Mouse (Mus musculus) hindbrain, embryonic 15.5 days (tissue): Measurements from ENCODE around the gene Cfd. TPM values are rescaled to one million over a fixed set of nuclear protein-coding genes. Genes with fewer than 3 reads are reported as not detected.
A peak's percentile ranks its signal among the peaks of the same experiment; 100 is the strongest.
"Not testable (repeated sequence)": the region's sequence is repeated elsewhere in the genome, so short reads cannot be mapped to it uniquely, and the experiment has no call there.

Source experiments
- ATAC-seq: fragments of 200-750 bp; cut with Nextera tagmentation; 2 replicates; pipeline ENCODE4 v1.8.0; 2017; ENCODE audit warnings: low read depth, moderate number of reproducible peaks, moderate TSS enrichment; ENCODE audit not compliant: low FRiP score
- H3K27ac ChIP-seq: fragments of 300-500 bp; sonication (generic); replicated peaks from 2 replicates; pipeline ENCODE4 v1.5.1; 2015; ENCODE audit warnings: mild to moderate bottlenecking, inconsistent platforms
- H3K27me3 ChIP-seq: fragments of 300-500 bp; sonication (generic); 2 replicates; pipeline ENCODE4 v1.6.1; 2015; ENCODE audit warnings: control low read depth, inconsistent platforms
- H3K36me3 ChIP-seq: fragments of 300-500 bp; sonication (generic); 2 replicates; pipeline ENCODE4 v1.6.1; 2015; ENCODE audit warnings: control low read depth, inconsistent platforms
- H3K4me1 ChIP-seq: fragments of 300-500 bp; sonication (generic); replicated peaks from 2 replicates; pipeline ENCODE4 v1.6.1; 2015; ENCODE audit warnings: control low read depth, inconsistent platforms
- H3K4me2 ChIP-seq: fragments of 300-500 bp; sonication (generic); 2 replicates; pipeline ENCODE4 v1.6.1; 2015; ENCODE audit warnings: moderate library complexity, mild to moderate bottlenecking, inconsistent platforms
- H3K4me3 ChIP-seq: fragments of 300-500 bp; sonication (generic); 2 replicates; pipeline ENCODE4 v1.5.1; 2015; ENCODE audit warnings: mild to moderate bottlenecking, inconsistent platforms
- H3K9ac ChIP-seq: fragments of 300-500 bp; sonication (generic); 2 replicates; pipeline ENCODE4 v1.6.1; 2015; ENCODE audit warnings: inconsistent platforms
- H3K9me3 ChIP-seq: fragments of 300-500 bp; sonication (generic); 2 replicates; pipeline ENCODE4 v1.6.1; 2016; ENCODE audit warnings: control low read depth, inconsistent platforms
- WGBS: fragments of 180-500 bp; shearing (Covaris S2); methylation state at CpG from one replicate; pipeline ENCODE4 v1.1.7; 2015; 5-methylcytosine and 5-hydroxymethylcytosine counted together
- polyA plus RNA-seq: library from polyadenylated mRNA; unstranded; fragments of >200 nt; fragmentation: Nextera tagmentation; extraction: Ambion mirVana; gene quantifications from 2 replicates; pipeline ENCODE4 v1.2.1, GENCODE M21; 2015

The Cfd gene
- polyA plus RNA-seq, 1 experiment from 2014 or later, result not detected

DNA sequence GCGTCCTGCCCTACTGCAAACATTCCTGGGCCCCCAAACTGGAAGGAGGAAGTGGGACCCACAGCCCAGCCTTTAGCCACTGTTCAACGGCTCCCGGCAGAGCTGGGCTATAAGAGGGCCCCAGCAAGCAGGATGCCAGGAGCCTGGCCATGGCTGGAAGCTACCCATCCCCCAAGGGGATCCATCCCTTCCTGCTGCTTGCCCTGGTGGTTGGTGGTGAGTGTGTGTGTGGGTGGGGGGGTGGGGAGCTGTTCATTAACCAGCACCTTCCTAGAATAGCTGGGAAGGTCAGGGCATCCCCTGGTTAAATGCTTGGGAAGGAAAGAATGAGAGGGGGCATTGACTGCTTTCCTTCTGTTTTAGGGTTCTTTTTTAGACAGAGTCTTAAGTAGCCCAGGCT, 11.1 kb upstream of the Cfd start:
- no peak for ATAC-seq
- Histone ChIP-seq H3K27me3 (peaks cover 18% of the 10 kb centered on the region), H3K4me1 (peaks cover 18% of the 10 kb centered on the region), H3K9me3 (no peaks in the 10 kb centered on the region), H3K27ac (no peak overlapping the region), H3K9ac (no peak overlapping the region), H3K4me3 (no peak overlapping the region), H3K4me2 (no peak overlapping the region), H3K36me3 (no peaks in the 10 kb centered on the region)
- 27% methylated on average over 3 of the region's 3 CpGs for WGBS

- Histone ChIP-seq H3K4me1 (peaks cover 10% of the 10 kb centered on the region), H3K27me3 (peaks cover 18% of the 10 kb centered on the region), H3K36me3 (no peaks in the 10 kb centered on the region), H3K9me3 (no peaks in the 10 kb centered on the region), H3K4me2 (no peak overlapping the region), H3K27ac (no peak overlapping the region), H3K9ac (no peak overlapping the region), H3K4me3 (no peak overlapping the region)
- ATAC-seq, result no peak
- 21% methylated on average over 9 of the region's 9 CpGs for WGBS
These were observed 9.9 kb upstream of the Cfd start for GRCm38 (mm10) chr10:79880721-79881120.

DNA sequence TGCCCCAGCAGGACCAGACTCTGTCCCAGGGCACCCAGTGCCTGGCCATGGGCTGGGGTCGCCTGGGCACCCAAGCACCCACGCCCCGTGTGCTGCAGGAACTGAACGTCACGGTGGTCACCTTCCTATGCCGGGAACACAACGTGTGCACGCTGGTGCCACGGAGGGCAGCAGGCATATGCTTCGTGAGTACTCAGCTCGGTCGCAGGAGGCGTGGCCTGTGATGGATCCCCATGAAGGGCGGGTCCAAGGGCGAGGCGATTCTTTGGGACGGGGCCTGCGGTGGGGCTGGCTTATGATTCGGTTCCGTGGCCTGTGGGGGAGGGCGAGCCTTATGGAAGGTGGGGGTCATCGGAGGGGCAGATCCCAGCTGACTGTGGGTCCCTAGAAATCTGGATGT, 8.7 kb upstream of the Cfd start:
- no peak overlapping the region for H3K4me3 ChIP-seq
- H3K36me3 ChIP-seq, result no peaks in the 10 kb centered on the region
- H3K4me1 ChIP-seq, result peaks cover 10% of the 10 kb centered on the region
- peaks cover 18% of the 10 kb centered on the region for H3K27me3 ChIP-seq
- ATAC-seq, result no peak
- no peak overlapping the region for H3K27ac ChIP-seq
- peak overlapping the region; percentile 35 for H3K4me2 ChIP-seq
- no peaks in the 10 kb centered on the region for H3K9me3 ChIP-seq
- H3K9ac ChIP-seq, result no peak overlapping the region
- 8% methylated on average over 22 of the region's 22 CpGs for WGBS

DNA sequence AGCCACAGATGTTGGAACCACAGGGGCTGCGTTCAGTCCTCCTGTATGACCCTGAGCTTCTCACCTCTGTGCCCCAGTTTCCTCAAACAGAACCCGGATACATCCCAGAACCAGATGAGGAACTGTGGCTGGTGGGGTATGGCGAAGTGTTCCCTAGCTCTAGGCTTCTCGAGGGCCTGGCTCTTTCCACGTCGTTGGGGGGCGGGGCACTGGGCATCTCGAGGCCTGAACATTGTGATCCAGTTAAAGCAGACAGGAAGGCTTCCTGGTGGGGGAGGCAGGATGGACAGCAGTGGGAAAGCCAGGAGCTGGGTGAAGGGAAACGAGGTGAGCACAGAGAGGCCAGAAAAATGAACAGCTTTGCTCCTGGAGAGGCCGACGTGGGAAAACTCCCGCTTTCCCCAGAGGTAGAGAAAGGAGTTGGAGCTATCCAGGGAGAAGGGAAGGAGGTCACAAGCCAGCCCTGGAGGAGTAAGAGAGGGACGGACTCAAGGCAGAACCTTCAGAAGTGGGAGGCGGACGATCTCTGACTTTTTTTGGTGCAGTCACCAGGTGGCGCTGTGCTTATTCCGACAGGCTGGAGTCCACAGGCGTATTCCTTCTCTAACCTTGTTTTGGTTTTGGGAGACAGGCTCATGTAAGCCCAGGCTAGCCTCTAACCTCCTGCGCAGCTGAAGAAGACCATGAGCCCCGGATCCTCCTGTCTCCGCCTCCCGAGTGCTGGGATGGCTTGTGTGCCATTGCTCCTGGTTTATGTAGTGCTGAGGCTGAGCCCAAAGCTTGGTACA, 7.2 kb upstream of the Cfd start:
- no peak overlapping the region for H3K27ac ChIP-seq
- H3K36me3 ChIP-seq, result no peaks in the 10 kb centered on the region
- no peak overlapping the region for H3K9ac ChIP-seq
- no peak overlapping the region for H3K4me3 ChIP-seq
- peaks cover 10% of the 10 kb centered on the region for H3K4me1 ChIP-seq
- H3K4me2 ChIP-seq, result no peak overlapping the region
- 15% methylated on average over 22 of the region's 22 CpGs for WGBS
- no peaks in the 10 kb centered on the region for H3K9me3 ChIP-seq
- peaks cover 21% of the 10 kb centered on the region for H3K27me3 ChIP-seq
- no peak for ATAC-seq

GRCm38 (mm10) chr10:79884446-79884845, 6.2 kb upstream of the Cfd start:
- peaks cover 10% of the 10 kb centered on the region for H3K4me1 ChIP-seq
- H3K27ac ChIP-seq, result no peak overlapping the region
- no peak overlapping the region for H3K4me2 ChIP-seq
- H3K9ac ChIP-seq, result no peak overlapping the region
- no peaks in the 10 kb centered on the region for H3K36me3 ChIP-seq
- H3K9me3 ChIP-seq, result no peaks in the 10 kb centered on the region
- WGBS, result 56% methylated on average over 4 of the region's 4 CpGs
- peaks cover 21% of the 10 kb centered on the region for H3K27me3 ChIP-seq
- no peak; the same call in 1 of the 2 replicates for ATAC-seq
- no peak overlapping the region for H3K4me3 ChIP-seq

- ATAC-seq, H3K36me3 ChIP-seq, H3K4me3 ChIP-seq, H3K9ac ChIP-seq, H3K27ac ChIP-seq, H3K9me3 ChIP-seq, H3K4me2 ChIP-seq: not testable (repeated sequence)
- Histone ChIP-seq H3K27me3 (peaks cover 21% of the 10 kb centered on the region), H3K4me1 (peaks cover 10% of the 10 kb centered on the region)
- 80% methylated on average over 3 of the region's 3 CpGs for WGBS
These were observed 5.7 kb upstream of the Cfd start for GRCm38 (mm10) chr10:79884938-79885337.

- H3K27ac ChIP-seq, result no peak within 1 kb of the TSS
- H3K4me3 ChIP-seq, result no peak within 1 kb of the TSS
- no peak for ATAC-seq
- H3K4me1 ChIP-seq, result peaks cover 10% of the 10 kb centered on the region
- peaks cover 18% of the 10 kb centered on the region for H3K27me3 ChIP-seq
- 80% methylated on average over 6 of the region's 6 CpGs for WGBS
- H3K9me3 ChIP-seq, result no peaks in the 10 kb centered on the region
- no peaks in the 10 kb centered on the region for H3K36me3 ChIP-seq
- H3K4me2 ChIP-seq, result no peak within 1 kb of the TSS
- H3K9ac ChIP-seq, result no peak within 1 kb of the TSS
These were observed 4.6 kb upstream of the Cfd start, which contains the start of gene Elane for GRCm38 (mm10) chr10:79886054-79886453. Gene Elane (plus strand): TSS chr10:79886247.

DNA sequence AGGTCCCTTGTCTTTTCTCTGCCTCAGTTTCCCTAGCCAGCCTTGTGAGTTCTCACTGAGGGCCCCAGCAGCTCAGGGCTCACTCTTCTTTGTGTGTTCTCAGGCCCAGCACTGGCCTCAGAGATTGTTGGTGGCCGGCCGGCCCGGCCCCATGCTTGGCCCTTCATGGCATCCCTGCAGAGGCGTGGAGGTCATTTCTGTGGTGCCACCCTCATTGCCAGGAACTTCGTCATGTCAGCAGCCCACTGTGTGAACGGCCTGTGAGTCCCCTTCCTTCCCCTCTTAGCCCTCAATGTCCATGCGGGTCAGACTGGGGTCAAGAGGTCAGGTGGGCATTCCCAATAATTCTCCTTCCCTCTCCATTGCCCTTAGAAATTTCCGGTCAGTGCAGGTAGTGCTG, 4.0 kb upstream of the Cfd start:
- Histone ChIP-seq H3K9me3 (no peaks in the 10 kb centered on the region), H3K9ac (no peak overlapping the region), H3K27ac (no peak overlapping the region), H3K4me1 (peaks cover 10% of the 10 kb centered on the region), H3K4me3 (no peak overlapping the region), H3K36me3 (no peaks in the 10 kb centered on the region), H3K4me2 (no peak overlapping the region), H3K27me3 (peaks cover 14% of the 10 kb centered on the region; the same call in 1 of the 2 replicates)
- 84% methylated on average over 8 of the region's 8 CpGs for WGBS
- ATAC-seq, result no peak

GRCm38 (mm10) chr10:79889386-79889785, 1.3 kb upstream of the Cfd start:
- 0 out of 2 replicates have a peak, but pooled peaks cover 3% of the 10 kb centered on the region for H3K27me3 ChIP-seq
- no peaks in the 10 kb centered on the region; the same call in 1 of the 2 replicates for H3K4me1 ChIP-seq
- H3K4me3 ChIP-seq, result no peak overlapping the region
- ATAC-seq, result no peak
- no peak overlapping the region for H3K9ac ChIP-seq
- H3K9me3 ChIP-seq, result no peaks in the 10 kb centered on the region
- 84% methylated on average over 2 of the region's 2 CpGs for WGBS
- no peak overlapping the region for H3K4me2 ChIP-seq
- H3K27ac ChIP-seq, result no peak overlapping the region
- H3K36me3 ChIP-seq, result no peaks in the 10 kb centered on the region

DNA sequence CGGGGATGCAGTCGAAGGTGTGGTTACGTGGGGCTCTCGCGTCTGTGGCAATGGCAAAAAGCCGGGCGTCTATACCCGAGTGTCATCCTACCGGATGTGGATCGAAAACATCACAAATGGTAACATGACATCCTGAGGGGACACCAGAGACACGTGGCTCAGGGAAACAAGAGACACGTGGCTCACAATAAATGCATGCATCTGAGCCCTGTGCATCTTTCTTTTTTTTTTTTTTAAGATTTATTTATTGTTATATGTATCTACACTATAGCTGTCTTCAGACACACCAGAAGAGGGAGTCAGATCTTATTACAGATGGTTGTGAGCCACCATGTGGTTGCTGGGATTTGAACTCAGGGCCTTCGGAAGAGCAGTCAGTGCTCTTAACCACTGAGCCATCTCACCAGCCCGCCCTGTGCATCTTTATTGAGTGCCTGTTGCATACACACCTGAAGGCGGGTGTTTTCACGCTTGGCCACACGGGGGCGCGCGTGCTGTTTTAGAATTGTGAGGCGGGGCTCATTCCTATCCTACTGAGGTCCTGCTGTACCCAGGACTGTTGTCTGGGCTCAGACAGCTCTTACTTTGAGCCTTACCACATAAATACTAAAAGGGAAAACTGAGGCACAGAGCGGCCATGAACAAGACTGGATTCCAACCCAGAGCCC, 1.9 kb downstream of the Cfd start:
- not testable (repeated sequence) for H3K27me3 ChIP-seq, H3K27ac ChIP-seq, H3K4me1 ChIP-seq, H3K4me2 ChIP-seq, H3K9ac ChIP-seq, H3K9me3 ChIP-seq, H3K4me3 ChIP-seq
- peaks cover 10% of the 10 kb centered on the region; the same call in 1 of the 2 replicates for H3K36me3 ChIP-seq
- peak; percentile 46; the same call in 1 of the 2 replicates for ATAC-seq
- WGBS, result 44% methylated on average over 22 of the region's 22 CpGs

GRCm38 (mm10) chr10:79896306-79896705, 5.7 kb downstream of the Cfd start:
- H3K4me3 ChIP-seq, result no peak overlapping the region
- 0 out of 2 replicates have a peak, but pooled peaks cover 2% of the 10 kb centered on the region for H3K27me3 ChIP-seq
- no peaks in the 10 kb centered on the region for H3K9me3 ChIP-seq
- H3K36me3 ChIP-seq, result peaks cover 17% of the 10 kb centered on the region; the same call in 1 of the 2 replicates
- H3K4me1 ChIP-seq, result peaks cover 9% of the 10 kb centered on the region; the same call in 1 of the 2 replicates
- H3K4me2 ChIP-seq, result no peak overlapping the region
- WGBS, result 88% methylated on average over 16 of the region's 16 CpGs
- H3K27ac ChIP-seq, result no peak overlapping the region
- no peak for ATAC-seq
- H3K9ac ChIP-seq, result no peak overlapping the region

GRCm38 (mm10) chr10:79896814-79897213, 6.2 kb downstream of the Cfd start:
- H3K9ac ChIP-seq, result no peak overlapping the region
- H3K4me3 ChIP-seq, result no peak overlapping the region
- H3K27me3 ChIP-seq, result 0 out of 2 replicates have a peak, but pooled peaks cover 2% of the 10 kb centered on the region
- no peak for ATAC-seq
- no peaks in the 10 kb centered on the region for H3K9me3 ChIP-seq
- H3K27ac ChIP-seq, result no peak overlapping the region
- peaks cover 17% of the 10 kb centered on the region; the same call in 1 of the 2 replicates for H3K36me3 ChIP-seq
- peaks cover 12% of the 10 kb centered on the region; the same call in 1 of the 2 replicates for H3K4me1 ChIP-seq
- WGBS, result 86% methylated on average over 13 of the region's 13 CpGs
- no peak overlapping the region for H3K4me2 ChIP-seq
